8 mouse cellular contexts compared by ENCODE assay signal in genomic region chr11:85182617-85183283, GRCm38 (mm10). TPM values are rescaled to one million over a fixed set of nuclear protein-coding genes. Genes with fewer than 3 reads are reported as not detected.
DNase-seq lines count a peak whose midpoint lies in the region; ATAC-seq and TF ChIP-seq lines count a peak whose summit lies in the region.

No protein-coding gene starts in this region.

- 4% methylated on average over 20 of the region's 20 CpGs for WGBS in forebrain, embryonic 10.5 days
- WGBS in heart, embryonic 16.5 days, result 4% methylated on average over 20 of the region's 20 CpGs
- WGBS in liver, embryonic 14.5 days (ENCODE audit: insufficient replicate concordance), result 2% methylated on average over 20 of the region's 20 CpGs
- WGBS in stomach, postnatal 0 days, result 1% methylated on average over 20 of the region's 20 CpGs

- H3K9me3 ChIP-seq in forebrain, embryonic 10.5 days, result no peaks in the 10 kb centered on the region
- H3K9me3 ChIP-seq in heart, embryonic 16.5 days (replicated peaks; ENCODE audit: control insufficient read depth, low read length), result peaks cover 2% of the 10 kb centered on the region; the same call in 1 of the 2 replicates
- H3K9me3 ChIP-seq in liver, embryonic 14.5 days (ENCODE audit: control insufficient read depth, low read length), result no peaks in the 10 kb centered on the region
- H3K9me3 ChIP-seq in stomach, postnatal 0 days (ENCODE audit: control insufficient read depth, low read length), result no peaks in the 10 kb centered on the region

- H3K9ac ChIP-seq in heart, embryonic 16.5 days (ENCODE audit: low read length), result peak overlapping the region; percentile 74
- peak overlapping the region; percentile 25 for H3K9ac ChIP-seq in liver, embryonic 14.5 days (replicated peaks)
- H3K9ac ChIP-seq in stomach, postnatal 0 days (ENCODE audit: low read length), result peak overlapping the region; percentile 47

- peak; percentile 96 for TF ChIP-seq CTCF in liver, embryonic 14.5 days (IDR thresholded peaks at IDR 0.05; ENCODE audit: low read depth)
- TF ChIP-seq CTCF in stomach, postnatal 0 days (IDR thresholded peaks at IDR 0.05; ENCODE audit: low read depth), result peak; percentile 91

- peak; percentile 46 for DNase-seq in c-Kit-negative CD71-positive TER-119-positive erythroid progenitor cells, embryonic 14.5 days (ENCODE audit: low read depth, low spot score)
- peak; percentile 86 for DNase-seq in forebrain, embryonic 10.5 days (ENCODE audit: extremely low spot score, low spot score)
- DNase-seq in kidney, postnatal 25 days, result peak; percentile 69 to 72
- peak; percentile 44 to 56 (median 52) for DNase-seq in liver, embryonic 14.5 days (ENCODE audit: low read depth in 3 of 3, low spot score in 3 of 3)
- DNase-seq in neural tube, embryonic 10.5 days (ENCODE audit: extremely low spot score, low spot score), result peak; percentile 87
- peak; percentile 81 for DNase-seq in stomach, postnatal 0 days (ENCODE audit: low spot score)

- no peaks in the 10 kb centered on the region for H3K36me3 ChIP-seq in forebrain, embryonic 10.5 days (replicated peaks)
- H3K36me3 ChIP-seq in heart, embryonic 16.5 days (ENCODE audit: control insufficient read depth, insufficient read depth), result no peaks in the 10 kb centered on the region
- H3K36me3 ChIP-seq in liver, embryonic 14.5 days (replicated peaks; ENCODE audit: control insufficient read depth, insufficient read depth, low read depth), result no peaks in the 10 kb centered on the region
- no peaks in the 10 kb centered on the region for H3K36me3 ChIP-seq in stomach, postnatal 0 days (ENCODE audit: control insufficient read depth, insufficient read depth, low read length)

- H3K27me3 ChIP-seq in forebrain, embryonic 10.5 days (ENCODE audit: poor library complexity, severe bottlenecking), result no peaks in the 10 kb centered on the region
- no peaks in the 10 kb centered on the region for H3K27me3 ChIP-seq in heart, embryonic 16.5 days (ENCODE audit: control insufficient read depth, insufficient read depth, low read length)
- no peaks in the 10 kb centered on the region for H3K27me3 ChIP-seq in liver, embryonic 14.5 days (ENCODE audit: control insufficient read depth, insufficient read depth, low read length)
- H3K27me3 ChIP-seq in stomach, postnatal 0 days (ENCODE audit: control insufficient read depth, insufficient read depth, low read length), result no peaks in the 10 kb centered on the region

- ATAC-seq in CD4-positive, CD25-positive, alpha-beta regulatory T cell, adult 4 months, result peak; percentile 64
- peak; percentile 73 for ATAC-seq in heart, embryonic 16.5 days (replicated peaks; ENCODE audit: extremely low read depth, insufficient read depth, low FRiP score)
- peak; percentile 82 for ATAC-seq in liver, embryonic 14.5 days (ENCODE audit: insufficient read depth)
- ATAC-seq in stomach, postnatal 0 days (ENCODE audit: low FRiP score, low TSS enrichment), result peak; percentile 85

- TF ChIP-seq EP300 in liver, embryonic 14.5 days (IDR thresholded peaks at IDR 0.05; ENCODE audit: low read depth), result no peak
- no peak for TF ChIP-seq EP300 in stomach, postnatal 0 days (optimal IDR thresholded peaks at IDR 0.05)

- peak overlapping the region; percentile 49 for H3K4me3 ChIP-seq in forebrain, embryonic 10.5 days
- peak overlapping the region; percentile 58 for H3K4me3 ChIP-seq in heart, embryonic 16.5 days (ENCODE audit: low read length)
- H3K4me3 ChIP-seq in liver, embryonic 14.5 days (ENCODE audit: insufficient read depth in 1 of 2, low read depth in 2 of 2, low read length in 2 of 2), result peak overlapping the region; percentile 49 to 64
- peak overlapping the region; percentile 43 for H3K4me3 ChIP-seq in stomach, postnatal 0 days (ENCODE audit: low read depth, low read length)

- peaks cover 13% of the 10 kb centered on the region for H3K4me1 ChIP-seq in forebrain, embryonic 10.5 days
- H3K4me1 ChIP-seq in heart, embryonic 16.5 days (ENCODE audit: control insufficient read depth, insufficient read depth, low read length), result peaks cover 3% of the 10 kb centered on the region; the same call in 1 of the 2 replicates
- peaks cover 0 to 5% of the 10 kb centered on the region in 2 experiments; a peak in 2 of 4 replicates for H3K4me1 ChIP-seq in liver, embryonic 14.5 days (replicated peaks; ENCODE audit: control insufficient read depth in 2 of 2, insufficient read depth in 2 of 2, low read length in 1 of 2)
- H3K4me1 ChIP-seq in stomach, postnatal 0 days (replicated peaks; ENCODE audit: control insufficient read depth, insufficient read depth), result no peaks in the 10 kb centered on the region

- peak overlapping the region; percentile 80 for H3K27ac ChIP-seq in forebrain, embryonic 10.5 days
- no peak overlapping the region for H3K27ac ChIP-seq in heart, embryonic 16.5 days (ENCODE audit: low read length)
- no peak overlapping the region for H3K27ac ChIP-seq in liver, embryonic 14.5 days
- no peak overlapping the region for H3K27ac ChIP-seq in stomach, postnatal 0 days (replicated peaks)

- peak overlapping the region; percentile 86 for H3K4me2 ChIP-seq in heart, embryonic 16.5 days (ENCODE audit: low read depth, low read length)
- H3K4me2 ChIP-seq in liver, embryonic 14.5 days (ENCODE audit: low read depth), result peak overlapping the region; percentile 65
- peak overlapping the region; percentile 71 for H3K4me2 ChIP-seq in stomach, postnatal 0 days (replicated peaks; ENCODE audit: low read depth)

RNA-seq across cellular contexts. Expression of gene 1700125H20Rik, which starts 12.5 kb away (rescaled TPM):
- polyA plus RNA-seq in CD4-positive, CD25-positive, alpha-beta regulatory T cell, adult 4 months (2017; shearing (Covaris generic)), result not detected
- polyA plus RNA-seq in forebrain, embryonic 10.5 days (2016; fragmentation: Nextera tagmentation; extraction: Ambion mirVana), result 0.43 and 0.48 TPM in 2 replicates
- polyA plus RNA-seq in heart, embryonic 16.5 days (2015; fragmentation: Nextera tagmentation; extraction: Ambion mirVana), result not detected in 2 replicates
- not detected in 2 replicates for polyA plus RNA-seq in liver, embryonic 14.5 days (2012; rRNA removed)
- 0.25 TPM in 1 of 2 replicates, not detected in the other for polyA plus RNA-seq in liver, embryonic 14.5 days (2014; fragmentation: Nextera tagmentation; extraction: Ambion mirVana)
- polyA plus RNA-seq in stomach, postnatal 0 days (2015; fragmentation: Nextera tagmentation; extraction: Ambion mirVana), result 0.19 TPM in 1 of 2 replicates, not detected in the other

RNA-seq across cellular contexts. Expression of gene Usp32, which starts 42.8 kb away (rescaled TPM):
- 10 to 100 TPM; 10.9 to 15.6 TPM for polyA plus RNA-seq in CD4-positive, CD25-positive, alpha-beta regulatory T cell, adult 4 months (2017; shearing (Covaris generic))
- polyA plus RNA-seq in forebrain, embryonic 10.5 days (2016; fragmentation: Nextera tagmentation; extraction: Ambion mirVana), result 3.0 and 4.8 TPM in 2 replicates
- polyA plus RNA-seq in heart, embryonic 16.5 days (2015; fragmentation: Nextera tagmentation; extraction: Ambion mirVana), result 3.4 and 4.6 TPM in 2 replicates
- polyA plus RNA-seq in liver, embryonic 14.5 days (2012; rRNA removed), result 15.0 and 25.6 TPM in 2 replicates
- polyA plus RNA-seq in liver, embryonic 14.5 days (2014; fragmentation: Nextera tagmentation; extraction: Ambion mirVana), result 14.4 and 17.7 TPM in 2 replicates
- polyA plus RNA-seq in stomach, postnatal 0 days (2015; fragmentation: Nextera tagmentation; extraction: Ambion mirVana), result 3.0 and 3.4 TPM in 2 replicates

RNA-seq across cellular contexts. Expression of gene Appbp2, which starts 52.2 kb away (rescaled TPM):
- 10 to 100 TPM; 15.0 to 19.2 TPM for polyA plus RNA-seq in CD4-positive, CD25-positive, alpha-beta regulatory T cell, adult 4 months (2017; shearing (Covaris generic))
- polyA plus RNA-seq in forebrain, embryonic 10.5 days (2016; fragmentation: Nextera tagmentation; extraction: Ambion mirVana), result 43.7 and 44.7 TPM in 2 replicates
- 31.8 and 32.4 TPM in 2 replicates for polyA plus RNA-seq in heart, embryonic 16.5 days (2015; fragmentation: Nextera tagmentation; extraction: Ambion mirVana)
- 5.7 and 7.3 TPM in 2 replicates for polyA plus RNA-seq in liver, embryonic 14.5 days (2012; rRNA removed)
- 12.2 and 13.8 TPM in 2 replicates for polyA plus RNA-seq in liver, embryonic 14.5 days (2014; fragmentation: Nextera tagmentation; extraction: Ambion mirVana)
- 23.1 and 24.2 TPM in 2 replicates for polyA plus RNA-seq in stomach, postnatal 0 days (2015; fragmentation: Nextera tagmentation; extraction: Ambion mirVana)
